Mouse (Mus musculus) ES-E14 (cell line): ENCODE results near the gene Nolc1. TPM values are rescaled to one million over a fixed set of nuclear protein-coding genes. Genes with fewer than 3 reads are reported as not detected.

Experiments
- DNase-seq: peaks from one replicate; pipeline ENCODE4 v3.0.0-alpha.2; 2013; ENCODE audit warnings: low read depth, low spot score
- H3K27ac ChIP-seq: 2 replicates; pipeline ENCODE4 v1.5.1; 2012; ENCODE audit warnings: low read depth, mild to moderate bottlenecking, low read length, moderate library complexity, mixed read lengths; ENCODE audit not compliant: poor library complexity, insufficient read depth, severe bottlenecking
- H3K36me3 ChIP-seq: 2 replicates; pipeline ENCODE4 v1.6.1; 2012; ENCODE audit warnings: mild to moderate bottlenecking, low read length, moderate library complexity, mixed read lengths; ENCODE audit not compliant: control insufficient read depth, poor library complexity, insufficient read depth, severe bottlenecking
- H3K4me1 ChIP-seq, 2 experiments: fragments of 150-350 bp in 1 of 2; sonication (generic) in 1 of 2; 2 replicates each; pipeline ENCODE4 v1.6.1; 2012; ENCODE audit warnings: low read length in 2 of 2, mild to moderate bottlenecking in 1 of 2, mixed read lengths in 1 of 2; ENCODE audit not compliant: control insufficient read depth in 2 of 2, insufficient read depth in 2 of 2, poor library complexity in 1 of 2
- H3K4me3 ChIP-seq, 2 experiments: fragments of 150-350 bp in 1 of 2; sonication (generic) in 1 of 2; 2 replicates each; pipeline ENCODE4 v1.5.1; 2012; ENCODE audit warnings: low read length in 2 of 2, low read depth in 1 of 2, mild to moderate bottlenecking in 1 of 2, mixed read lengths in 1 of 2; ENCODE audit not compliant: insufficient read depth in 1 of 2, poor library complexity in 1 of 2, severe bottlenecking in 1 of 2
- H3K9ac ChIP-seq: 2 replicates; pipeline ENCODE4 v1.6.1; 2012; ENCODE audit warnings: low read depth, mild to moderate bottlenecking, low read length, mixed read lengths; ENCODE audit not compliant: poor library complexity, insufficient read depth, severe bottlenecking
- H3K9me3 ChIP-seq: fragments of 150-350 bp; sonication (generic); 2 replicates; pipeline ENCODE4 v1.6.1; 2012; ENCODE audit warnings: low read depth, mild to moderate bottlenecking, low read length; ENCODE audit not compliant: control insufficient read depth, insufficient read depth
- CHD2 ChIP-seq: IDR thresholded peaks from 2 replicates; pipeline ENCODE4 v1.6.1; 2014; ENCODE audit warnings: mild to moderate bottlenecking, low read depth, low read length, inconsistent platforms
- HCFC1 ChIP-seq: IDR thresholded peaks from 2 replicates; pipeline ENCODE4 v1.6.1; 2012; ENCODE audit warnings: low read length, inconsistent platforms, borderline replicate concordance; ENCODE audit not compliant: insufficient read depth
- MAFK ChIP-seq: IDR thresholded peaks from 2 replicates; pipeline ENCODE4 v1.6.1; 2014; ENCODE audit warnings: mild to moderate bottlenecking, low read depth, low read length, inconsistent platforms; ENCODE audit not compliant: insufficient read depth
- ZC3H11A ChIP-seq: IDR thresholded peaks from 2 replicates; pipeline ENCODE4 v1.6.1; 2012; ENCODE audit warnings: low read depth, mild to moderate bottlenecking, inconsistent platforms, low read length, borderline replicate concordance
- ZNF384 ChIP-seq: IDR thresholded peaks from 2 replicates; pipeline ENCODE4 v1.6.1; 2012; ENCODE audit warnings: low read depth, low read length, inconsistent platforms
- in situ Hi-C, 2 experiments: fragments of 600-800 bp; cut with MboI; formaldehyde crosslinking; loops; one replicate each; pipeline ENCODE4 v1.15.1; 2025; ENCODE audit warnings: low sequenced_read_pairs in 2 of 2, inconsistent platforms in 1 of 2; ENCODE audit not compliant: unreplicated experiment in 2 of 2
- total RNA-seq: library from RNA; depleted of rRNA; stranded (reverse); fragments of 300-350 nt; gene quantifications from 2 replicates; pipeline ENCODE4 v1.2.3, GENCODE M21; 2012

Gene Nolc1
- total RNA-seq, 1 experiment, result 140 TPM

- in situ Hi-C loops, result no loop called here
- H3K9me3 ChIP-seq, result no peaks in the 10 kb centered on the region
These were observed 27.9 kb downstream of the Nolc1 start for GRCm38 (mm10) chr19:46103437-46104186.

GRCm38 (mm10) chr19:46104187-46104557, 28.5 kb downstream of the Nolc1 start:
- Histone ChIP-seq H3K4me3 (no peak overlapping the region), H3K27ac (no peak overlapping the region), H3K36me3 (no peaks in the 10 kb centered on the region), H3K9me3 (no peaks in the 10 kb centered on the region), H3K9ac (no peak overlapping the region), H3K4me1 (peaks cover 0 to 2% of the 10 kb centered on the region in 2 experiments; a peak in 2 of 4 replicates)
- in situ Hi-C loops, result no loop called here
- no peak for DNase-seq
- TF ChIP-seq MAFK (no peak), ZNF384 (no peak), HCFC1 (no peak), CHD2 (no peak), ZC3H11A (no peak)

More at GRCm38 (mm10) chr19:46103437-46104186, 27.9 kb downstream of the Nolc1 start:
- no peak for TF ChIP-seq ZNF384
- no peak for TF ChIP-seq MAFK
- TF ChIP-seq CHD2, result no peak
- no peak for TF ChIP-seq ZC3H11A
- TF ChIP-seq HCFC1, result no peak
- Histone ChIP-seq H3K4me3 (no peak overlapping the region), H3K36me3 (no peaks in the 10 kb centered on the region), H3K4me1 (peaks cover 0 to 1% of the 10 kb centered on the region in 2 experiments; a peak in 2 of 4 replicates), H3K27ac (no peak overlapping the region), H3K9ac (no peak overlapping the region)
- no peak for DNase-seq

GRCm38 (mm10) chr19:46110214-46110613, 34.6 kb downstream of the Nolc1 start:
- Histone ChIP-seq H3K4me3 (no peak overlapping the region), H3K9me3 (no peaks in the 10 kb centered on the region), H3K4me1 (peaks cover 0 to 2% of the 10 kb centered on the region in 2 experiments; a peak in 2 of 4 replicates), H3K36me3 (no peaks in the 10 kb centered on the region), H3K9ac (no peak overlapping the region), H3K27ac (no peak overlapping the region)
- TF ChIP-seq HCFC1, result no peak
- TF ChIP-seq ZNF384, result no peak
- TF ChIP-seq ZC3H11A, result no peak
- TF ChIP-seq CHD2, result no peak
- no peak for TF ChIP-seq MAFK
- no peak for DNase-seq
- in situ Hi-C loops, result no loop called here

- no peaks in the 10 kb centered on the region for H3K9me3 ChIP-seq
- no peak overlapping the region for H3K27ac ChIP-seq
- H3K36me3 ChIP-seq, result no peaks in the 10 kb centered on the region
- in situ Hi-C loops, result no loop called here
- H3K4me1 ChIP-seq, result peaks cover 0 to 2% of the 10 kb centered on the region in 2 experiments; a peak in 2 of 4 replicates
- H3K4me3 ChIP-seq, result no peak overlapping the region
- no peak overlapping the region for H3K9ac ChIP-seq
- TF ChIP-seq CHD2, result no peak
- no peak for TF ChIP-seq ZNF384
- no peak for TF ChIP-seq ZC3H11A
- no peak for TF ChIP-seq HCFC1
- no peak for TF ChIP-seq MAFK
- no peak for DNase-seq
These were observed 35.1 kb downstream of the Nolc1 start for GRCm38 (mm10) chr19:46110781-46111180.

GRCm38 (mm10) chr19:46114617-46115016, 39.0 kb downstream of the Nolc1 start:
- H3K4me3 ChIP-seq, result no peak overlapping the region
- no peak for DNase-seq
- H3K9ac ChIP-seq, result no peak overlapping the region
- no peak overlapping the region for H3K27ac ChIP-seq
- in situ Hi-C loops, result no loop called here
- no peaks in the 10 kb centered on the region for H3K4me1 ChIP-seq
- no peaks in the 10 kb centered on the region for H3K9me3 ChIP-seq
- TF ChIP-seq CHD2, result no peak
- no peak for TF ChIP-seq ZC3H11A
- TF ChIP-seq HCFC1, result no peak
- TF ChIP-seq ZNF384, result no peak
- no peak for TF ChIP-seq MAFK
- H3K36me3 ChIP-seq, result no peaks in the 10 kb centered on the region
